Mouse (Mus musculus) layer of hippocampus, postnatal 10 days (tissue): Measurements from ENCODE around the gene Tpi1. TPM values are rescaled to one million over a fixed set of nuclear protein-coding genes. Genes with fewer than 3 reads are reported as not detected.

Source experiments
- DNase-seq, 2 experiments: peaks; one replicate each; pipeline ENCODE4 v3.0.0; 2021; ENCODE audit warnings: low spot score in 2 of 2
- long read RNA-seq: library from polyadenylated mRNA; stranded (forward); transcript quantifications from one replicate; pipeline ENCODE4 v2.0.0, GENCODE M21; 2023
- total RNA-seq, 2 experiments: library from RNA; stranded (reverse); gene quantifications; 2 replicates each; pipeline ENCODE4 v1.2.3; 2021

Gene Tpi1
- total RNA-seq = 100 to 1,000 TPM; 466 to 472 TPM
- long read RNA-seq, transcript Tpi1-205 (7 exons, 1,607 nt) = major isoform, 560 of 599 reads
- long read RNA-seq, transcript Tpi1-203 (6 exons, 802 nt) = minor isoform, 13 of 599 reads
- long read RNA-seq, transcript Tpi1-201 (2 exons, 486 nt) = minor isoform, 5 of 599 reads
- long read RNA-seq, partial matches to known transcripts = 8 of 599 reads
- long read RNA-seq, other reads (novel, unspliced or antisense) = 13 of 599 reads

GRCm38 (mm10) chr6:124813933-124814332 lies at the start of gene Tpi1:
Gene Tpi1 (minus strand): TSS chr6:124814296.
- peak; percentile 87 to 90 for DNase-seq

- no peak for DNase-seq
These were observed 49.1 kb upstream of the Tpi1 start for GRCm38 (mm10) chr6:124863125-124863657.

- peak in 1 of 2 experiments; percentile 32 for DNase-seq
These were observed 48.5 kb upstream of the Tpi1 start for GRCm38 (mm10) chr6:124862406-124863124.

GRCm38 (mm10) chr6:124861802-124862201 lies 47.7 kb upstream of the Tpi1 start:
- DNase-seq = no peak

- no peak for DNase-seq
These were observed 47.2 kb upstream of the Tpi1 start for GRCm38 (mm10) chr6:124861266-124861665.

GRCm38 (mm10) chr6:124860511-124860910 lies 46.4 kb upstream of the Tpi1 start:
- DNase-seq = no peak

- peak; percentile 92 to 94 for DNase-seq
These were observed 45.6 kb upstream of the Tpi1 start for GRCm38 (mm10) chr6:124859725-124860124.

- DNase-seq = no peak
These were observed 44.6 kb upstream of the Tpi1 start for GRCm38 (mm10) chr6:124858561-124859318.

- DNase-seq = no peak
These were observed 43.9 kb upstream of the Tpi1 start for GRCm38 (mm10) chr6:124857840-124858530.

- DNase-seq = peak; percentile 89 to 92
These were observed 43.1 kb upstream of the Tpi1 start, which contains the start of gene P3h3 for GRCm38 (mm10) chr6:124856916-124857839. Gene P3h3 (minus strand): TSS chr6:124857752.

GRCm38 (mm10) chr6:124856321-124856720 lies 42.2 kb upstream of the Tpi1 start:
- peak in 1 of 2 experiments; percentile 60 for DNase-seq

GRCm38 (mm10) chr6:124854647-124855046 lies 40.6 kb upstream of the Tpi1 start:
- DNase-seq = no peak

GRCm38 (mm10) chr6:124850535-124850934 lies 36.4 kb upstream of the Tpi1 start:
- no peak for DNase-seq

- DNase-seq = peak; percentile 99
These were observed 33.2 kb upstream of the Tpi1 start for GRCm38 (mm10) chr6:124847305-124847704.

GRCm38 (mm10) chr6:124840241-124841167 lies 26.4 kb upstream of the Tpi1 start, which contains the start of gene Gnb3:
Gene Gnb3 (minus strand): TSS chr6:124840275.
- DNase-seq = no peak

- no peak for DNase-seq
These were observed 25.7 kb upstream of the Tpi1 start for GRCm38 (mm10) chr6:124839805-124840204.

GRCm38 (mm10) chr6:124836411-124836810 lies 22.3 kb upstream of the Tpi1 start:
- no peak for DNase-seq

GRCm38 (mm10) chr6:124835531-124835930 lies 21.4 kb upstream of the Tpi1 start:
- DNase-seq = no peak
